Mouse (Mus musculus) myocyte (in vitro differentiated cells): ENCODE measurements around the gene Ncf1.

ENCODE experiments used
- MYOD1 ChIP-seq, 3 experiments: IDR thresholded peaks; one replicate each; pipeline ENCODE4 v1.6.1; 2011; ENCODE audit warnings: control low read depth in 2 of 3, low read depth in 2 of 3, mild to moderate bottlenecking in 2 of 3, moderate library complexity in 1 of 3; ENCODE audit not compliant: insufficient read length in 2 of 3, control insufficient read depth in 1 of 3
- POLR2AphosphoS2 ChIP-seq: IDR thresholded peaks from one replicate; pipeline ENCODE4 v1.6.1; 2011; ENCODE audit warnings: low read depth, control low read depth; ENCODE audit not compliant: insufficient read length
- USF1 ChIP-seq: IDR thresholded peaks from one replicate; pipeline ENCODE4 v1.6.1; 2011; ENCODE audit warnings: low read depth, mild to moderate bottlenecking, control low read depth, moderate library complexity

DNA sequence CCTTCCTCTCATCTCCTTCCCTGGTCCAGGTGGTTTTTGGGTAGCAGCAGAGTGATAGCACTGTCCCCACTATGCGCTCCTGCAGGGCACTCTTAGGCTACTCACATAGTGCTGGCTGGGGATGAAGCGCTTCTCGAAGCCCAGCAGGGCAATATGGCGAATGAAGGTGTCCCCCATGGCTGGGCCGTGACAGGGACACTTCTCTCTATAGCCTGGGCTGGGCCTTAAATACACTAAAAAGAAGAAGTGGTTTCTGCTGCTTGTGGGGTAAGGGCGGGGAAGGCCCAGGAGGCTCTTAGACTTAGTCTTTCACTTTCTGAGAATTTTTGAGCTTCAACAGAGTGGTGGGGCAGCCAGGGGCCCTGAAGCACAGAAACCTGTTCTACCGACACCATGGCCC, at the start of gene Ncf1:
- TF ChIP-seq MYOD1 (IDR thresholded peaks at IDR 0.05; ENCODE audit: control insufficient read depth in 1 of 3, insufficient read length in 2 of 3, low read depth in 2 of 3), result no peak
- no peak for TF ChIP-seq USF1
- no peak for TF ChIP-seq POLR2AphosphoS2
